Mouse (Mus musculus): Measurements from ENCODE around the gene Smim15. TPM values are rescaled to one million over a fixed set of nuclear protein-coding genes. Genes with fewer than 3 reads are reported as not detected.

Gene Smim15
- polyA plus RNA-seq (2012; rRNA removed) = 6.5 and 6.6 TPM in 2 replicates

DNA sequence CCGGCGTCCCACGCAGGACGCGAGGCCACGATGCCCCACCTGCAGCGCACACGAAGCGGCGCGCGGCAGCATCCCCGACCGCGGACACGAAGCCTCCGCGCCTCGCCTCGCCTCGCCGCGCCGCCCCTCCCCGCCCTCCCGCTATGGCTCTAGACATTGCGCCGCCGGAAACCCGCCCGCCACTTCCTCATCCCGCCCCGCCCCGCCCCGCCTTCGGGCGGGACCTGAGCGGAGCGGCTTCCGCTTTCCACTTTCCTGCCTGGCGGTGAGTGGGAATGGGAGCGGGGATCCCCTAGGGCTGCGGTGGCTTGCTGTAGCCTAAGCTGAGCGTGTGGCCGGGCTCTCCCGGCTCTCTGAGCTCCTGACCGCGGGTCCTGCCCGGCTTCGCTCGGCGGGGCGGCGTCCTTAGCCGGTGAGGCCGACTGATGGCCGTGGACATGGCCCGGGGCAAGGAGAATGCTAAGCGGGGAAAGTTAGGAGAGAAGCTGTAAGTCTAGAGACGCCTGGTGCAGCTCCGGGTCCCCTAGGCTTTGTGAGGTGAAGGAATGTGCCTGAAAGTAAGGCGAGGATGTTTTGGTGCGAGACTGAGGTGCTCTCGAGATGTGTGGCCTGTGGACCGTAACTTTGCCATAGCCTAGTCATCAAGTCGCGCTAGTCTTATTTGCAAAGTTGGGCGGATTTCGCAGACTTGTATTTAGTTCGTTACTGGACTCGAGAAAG, at the start of gene Smim15:
Smim15 (plus strand) TSS at position 225 of the 720 bp plus-strand sequence.

Other genes with a start within 250 kb of the Smim15 start
- gene Ndufaf2, start 114.2 kb downstream of the Smim15 start, polyA plus RNA-seq (2012; rRNA removed) = 4.3 and 6.5 TPM in 2 replicates
- 4.8 TPM in 2 replicates for gene Ercc8, start 114.3 kb downstream of the Smim15 start, polyA plus RNA-seq (2012; rRNA removed)
- 6.4 and 7.8 TPM in 2 replicates for gene Elovl7, start 170.0 kb downstream of the Smim15 start, polyA plus RNA-seq (2012; rRNA removed)

All from colon, adult 2 months (tissue).